Mouse (Mus musculus): ENCODE data around the gene Spin2f.
"Not testable (repeated sequence)": the region's sequence is repeated elsewhere in the genome, so short reads cannot be mapped to it uniquely, and the experiment has no call there.

DNA sequence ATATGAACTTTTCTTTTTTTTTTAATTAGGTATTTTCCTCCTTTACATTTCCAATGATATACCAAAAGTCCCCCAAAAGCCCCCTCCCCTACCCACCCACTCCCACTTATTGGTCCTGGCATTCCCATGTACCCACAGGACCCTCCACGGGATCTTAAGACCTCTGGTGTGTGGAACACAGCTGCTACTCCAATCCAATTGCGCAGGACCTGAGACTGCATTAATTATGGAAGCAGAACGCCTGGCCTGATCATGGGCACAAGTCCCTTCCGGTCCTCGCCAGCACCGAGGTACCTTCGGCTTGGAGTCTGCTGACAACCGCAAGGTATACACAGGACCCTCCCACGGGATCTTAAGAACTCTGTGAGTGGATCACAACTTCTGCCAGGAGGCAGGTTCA lies 30.2 kb upstream of the Spin2f start:
- TF ChIP-seq GATA1 (IDR thresholded peaks at IDR 0.05; ENCODE audit: borderline replicate concordance, low read length); FLI1 (IDR thresholded peaks at IDR 0.05; ENCODE audit: low read length): not testable (repeated sequence)

Data from megakaryocyte, embryonic 14.5 days (primary cell).